Mouse (Mus musculus): ENCODE data around the gene Fyb. TPM values are rescaled to one million over a fixed set of nuclear protein-coding genes. Genes with fewer than 3 reads are reported as not detected.
A peak's percentile ranks its signal among the peaks of the same experiment; 100 is the strongest.

Fyb gene
- polyA plus RNA-seq, 1 experiment, result 190 TPM

DNA sequence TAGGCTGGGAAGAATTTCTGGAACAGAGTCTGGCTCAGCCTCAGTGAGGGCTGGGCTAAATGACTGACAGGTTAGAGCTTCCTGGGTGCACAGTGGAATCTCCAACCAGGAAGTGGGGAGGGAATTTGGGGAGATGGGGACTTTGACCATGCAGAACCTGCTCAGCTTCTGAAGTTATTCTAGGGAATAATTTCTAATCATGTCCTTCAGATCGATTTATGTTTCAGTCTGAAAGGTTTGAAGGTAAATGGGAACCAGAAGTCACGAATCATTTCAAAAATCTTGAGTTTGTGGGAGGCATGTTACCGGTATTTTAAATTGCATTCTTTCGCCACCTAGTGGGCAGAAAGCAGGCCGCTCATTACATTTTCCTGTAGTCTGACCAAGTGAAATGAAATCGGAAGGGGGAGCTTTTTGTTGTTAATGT is 103.0 kb downstream of the Fyb start:
- H3K36me3 ChIP-seq (ENCODE audit: control insufficient read depth, insufficient read depth), result no peaks in the 10 kb centered on the region
- H3K4me3 ChIP-seq (ENCODE audit: insufficient read depth, poor library complexity, severe bottlenecking), result no peak overlapping the region
- H3ac ChIP-seq (ENCODE audit: control insufficient read depth, insufficient read length, low read depth), result no peak overlapping the region
- H3K79me3 ChIP-seq (ENCODE audit: low read depth), result no peaks in the 10 kb centered on the region
- TF ChIP-seq MYOG (IDR thresholded peaks at IDR 0.05; ENCODE audit: control insufficient read depth, extremely low read depth, insufficient read length) (no peak), FOSL1 (IDR thresholded peaks at IDR 0.05; ENCODE audit: insufficient read depth, low read length, poor library complexity, severe bottlenecking) (no peak), CEBPB (IDR thresholded peaks at IDR 0.05; ENCODE audit: low read depth) (no peak), MYOD1 (IDR thresholded peaks at IDR 0.05; ENCODE audit: control insufficient read depth, insufficient read length, low read depth) (no peak), USF1 (IDR thresholded peaks at IDR 0.05; ENCODE audit: low read depth) (no peak), CTCF (IDR thresholded peaks at IDR 0.05; ENCODE audit: control insufficient read depth, insufficient read depth, insufficient read length) (no peak), MAX (IDR thresholded peaks at IDR 0.05) (no peak)
- H3K27me3 ChIP-seq (ENCODE audit: control insufficient read depth, insufficient read depth, insufficient read length), result no peaks in the 10 kb centered on the region
- no peaks in the 10 kb centered on the region for H3K79me2 ChIP-seq (ENCODE audit: control insufficient read depth, insufficient read depth)

DNA sequence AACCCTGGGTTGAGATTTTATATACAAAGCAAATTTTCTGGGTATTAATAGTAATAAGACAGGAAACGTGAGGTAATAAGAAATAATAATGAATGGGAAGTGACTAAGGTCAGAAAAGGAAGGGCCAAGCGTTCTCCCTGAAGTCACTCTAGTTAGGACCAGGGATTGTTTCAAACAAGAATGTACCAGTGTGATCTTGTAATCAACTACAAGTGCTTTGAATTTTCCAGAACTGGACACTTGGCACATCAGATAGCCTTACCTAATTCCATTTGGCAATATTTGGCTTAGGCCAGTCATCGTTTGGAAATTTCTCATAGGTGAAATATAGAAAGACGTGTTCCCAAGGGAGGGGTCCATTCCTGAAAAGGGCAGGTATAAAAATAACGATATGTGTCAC is 103.5 kb downstream of the Fyb start:
- Histone ChIP-seq H3K4me3 (ENCODE audit: insufficient read depth, poor library complexity, severe bottlenecking) (no peak overlapping the region), H3K79me3 (ENCODE audit: low read depth) (no peaks in the 10 kb centered on the region), H3ac (ENCODE audit: control insufficient read depth, insufficient read length, low read depth) (no peak overlapping the region), H3K36me3 (ENCODE audit: control insufficient read depth, insufficient read depth) (no peaks in the 10 kb centered on the region), H3K27me3 (ENCODE audit: control insufficient read depth, insufficient read depth, insufficient read length) (no peaks in the 10 kb centered on the region), H3K79me2 (ENCODE audit: control insufficient read depth, insufficient read depth) (no peaks in the 10 kb centered on the region)
- TF ChIP-seq CTCF (IDR thresholded peaks at IDR 0.05; ENCODE audit: control insufficient read depth, insufficient read depth, insufficient read length) (no peak), CEBPB (IDR thresholded peaks at IDR 0.05; ENCODE audit: low read depth) (no peak), MAX (IDR thresholded peaks at IDR 0.05) (no peak), USF1 (IDR thresholded peaks at IDR 0.05; ENCODE audit: low read depth) (no peak), MYOD1 (IDR thresholded peaks at IDR 0.05; ENCODE audit: control insufficient read depth, insufficient read length, low read depth) (no peak), MYOG (IDR thresholded peaks at IDR 0.05; ENCODE audit: control insufficient read depth, extremely low read depth, insufficient read length) (no peak), FOSL1 (IDR thresholded peaks at IDR 0.05; ENCODE audit: insufficient read depth, low read length, poor library complexity, severe bottlenecking) (no peak)

DNA sequence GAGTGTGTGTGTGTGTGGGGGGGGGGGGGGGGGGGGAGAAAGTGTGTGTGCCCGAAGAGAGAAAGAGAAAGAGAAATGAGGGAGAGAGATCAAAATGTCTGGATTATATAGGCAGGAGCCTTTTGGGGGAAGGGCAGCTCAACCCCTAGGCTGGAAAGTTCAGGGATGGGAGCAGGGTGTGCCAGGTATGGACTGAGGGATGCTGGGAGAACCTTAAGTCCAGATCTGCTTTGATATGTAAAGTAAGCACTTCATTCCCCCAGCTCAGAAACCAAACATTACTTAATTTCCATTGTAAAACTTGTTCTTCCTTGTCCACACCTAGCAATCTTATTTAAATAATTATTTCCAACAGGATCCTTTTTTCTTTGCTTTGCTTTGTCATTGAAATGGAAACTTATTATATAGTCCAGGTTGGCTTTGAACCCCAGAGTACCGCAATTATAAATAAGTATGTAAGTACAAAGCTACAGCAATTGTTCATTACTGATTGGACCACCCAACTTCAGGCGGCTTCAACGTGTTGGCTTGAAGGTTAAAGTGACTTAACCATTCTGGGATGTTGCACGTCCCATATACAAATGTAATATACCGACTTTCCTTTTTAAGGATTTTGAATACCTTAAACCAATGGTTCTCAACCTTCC is 105.9 kb downstream of the Fyb start:
- TF ChIP-seq MAX (IDR thresholded peaks at IDR 0.05) (no peak), CEBPB (IDR thresholded peaks at IDR 0.05; ENCODE audit: low read depth) (no peak), CTCF (IDR thresholded peaks at IDR 0.05; ENCODE audit: control insufficient read depth, insufficient read depth, insufficient read length) (no peak), USF1 (IDR thresholded peaks at IDR 0.05; ENCODE audit: low read depth) (no peak), FOSL1 (IDR thresholded peaks at IDR 0.05; ENCODE audit: insufficient read depth, low read length, poor library complexity, severe bottlenecking) (no peak), MYOG (IDR thresholded peaks at IDR 0.05; ENCODE audit: control insufficient read depth, extremely low read depth, insufficient read length) (no peak), MYOD1 (IDR thresholded peaks at IDR 0.05; ENCODE audit: control insufficient read depth, insufficient read length, low read depth) (no peak)
- no peaks in the 10 kb centered on the region for H3K36me3 ChIP-seq (ENCODE audit: control insufficient read depth, insufficient read depth)
- H3K27me3 ChIP-seq (ENCODE audit: control insufficient read depth, insufficient read depth, insufficient read length), result no peaks in the 10 kb centered on the region
- no peak overlapping the region for H3K4me3 ChIP-seq (ENCODE audit: insufficient read depth, poor library complexity, severe bottlenecking)
- H3ac ChIP-seq (ENCODE audit: control insufficient read depth, insufficient read length, low read depth), result no peak overlapping the region
- H3K79me3 ChIP-seq (ENCODE audit: low read depth), result no peaks in the 10 kb centered on the region
- H3K79me2 ChIP-seq (ENCODE audit: control insufficient read depth, insufficient read depth), result no peaks in the 10 kb centered on the region

DNA sequence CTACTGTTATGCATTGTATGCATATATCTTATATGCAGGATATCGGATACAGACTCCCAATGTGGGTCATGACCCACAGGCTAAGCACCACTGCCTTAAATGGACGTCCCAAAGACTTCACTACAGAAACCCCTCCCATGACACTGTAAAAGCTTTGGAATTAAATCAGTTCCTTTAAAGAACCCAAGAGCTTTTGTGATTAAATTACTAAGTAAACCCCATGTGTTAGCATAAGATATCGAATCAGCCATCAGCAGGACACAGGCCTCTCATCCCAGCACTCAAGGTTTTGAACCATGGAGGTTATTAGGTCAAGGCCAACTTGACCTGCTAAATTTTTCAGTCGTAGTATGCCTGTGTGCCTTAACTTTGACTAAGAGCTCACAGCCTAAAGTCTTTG is 106.5 kb downstream of the Fyb start:
- no peaks in the 10 kb centered on the region for H3K79me2 ChIP-seq (ENCODE audit: control insufficient read depth, insufficient read depth)
- no peaks in the 10 kb centered on the region for H3K27me3 ChIP-seq (ENCODE audit: control insufficient read depth, insufficient read depth, insufficient read length)
- H3K4me3 ChIP-seq (ENCODE audit: insufficient read depth, poor library complexity, severe bottlenecking), result no peak overlapping the region
- TF ChIP-seq CEBPB (IDR thresholded peaks at IDR 0.05; ENCODE audit: low read depth) (no peak), MYOD1 (IDR thresholded peaks at IDR 0.05; ENCODE audit: control insufficient read depth, insufficient read length, low read depth) (no peak), CTCF (IDR thresholded peaks at IDR 0.05; ENCODE audit: control insufficient read depth, insufficient read depth, insufficient read length) (no peak), MYOG (IDR thresholded peaks at IDR 0.05; ENCODE audit: control insufficient read depth, extremely low read depth, insufficient read length) (no peak), FOSL1 (IDR thresholded peaks at IDR 0.05; ENCODE audit: insufficient read depth, low read length, poor library complexity, severe bottlenecking) (no peak), USF1 (IDR thresholded peaks at IDR 0.05; ENCODE audit: low read depth) (no peak), MAX (IDR thresholded peaks at IDR 0.05) (no peak)
- no peak overlapping the region for H3ac ChIP-seq (ENCODE audit: control insufficient read depth, insufficient read length, low read depth)
- no peaks in the 10 kb centered on the region for H3K36me3 ChIP-seq (ENCODE audit: control insufficient read depth, insufficient read depth)
- no peaks in the 10 kb centered on the region for H3K79me3 ChIP-seq (ENCODE audit: low read depth)

DNA sequence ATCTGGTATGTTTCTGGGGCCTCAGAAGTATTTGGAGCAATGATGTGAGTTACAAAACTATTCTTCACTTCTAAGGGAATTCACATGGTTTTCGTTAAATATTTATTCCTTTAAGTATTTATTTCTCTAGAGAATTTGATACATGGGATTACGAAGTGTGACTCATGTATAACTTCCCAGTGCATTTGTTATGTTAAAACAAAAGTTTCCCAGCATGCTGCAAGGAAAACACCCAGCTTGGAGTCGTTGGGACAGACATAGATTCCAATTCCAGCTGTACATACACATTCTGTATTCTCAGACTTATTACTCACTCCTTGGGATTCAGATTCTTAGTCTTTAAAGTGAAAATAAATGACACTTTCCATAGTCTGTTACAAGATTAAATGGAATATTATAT is 112.8 kb downstream of the Fyb start:
- H3K79me2 ChIP-seq (ENCODE audit: control insufficient read depth, insufficient read depth), result no peaks in the 10 kb centered on the region
- TF ChIP-seq MYOD1 (IDR thresholded peaks at IDR 0.05; ENCODE audit: control insufficient read depth, insufficient read length, low read depth) (peak; percentile 9), MYOG (IDR thresholded peaks at IDR 0.05; ENCODE audit: control insufficient read depth, extremely low read depth, insufficient read length) (no peak), FOSL1 (IDR thresholded peaks at IDR 0.05; ENCODE audit: insufficient read depth, low read length, poor library complexity, severe bottlenecking) (no peak), USF1 (IDR thresholded peaks at IDR 0.05; ENCODE audit: low read depth) (no peak), MAX (IDR thresholded peaks at IDR 0.05) (no peak), CTCF (IDR thresholded peaks at IDR 0.05; ENCODE audit: control insufficient read depth, insufficient read depth, insufficient read length) (no peak), CEBPB (IDR thresholded peaks at IDR 0.05; ENCODE audit: low read depth) (no peak)
- no peaks in the 10 kb centered on the region for H3K36me3 ChIP-seq (ENCODE audit: control insufficient read depth, insufficient read depth)
- H3ac ChIP-seq (ENCODE audit: control insufficient read depth, insufficient read length, low read depth), result no peak overlapping the region
- no peak overlapping the region for H3K4me3 ChIP-seq (ENCODE audit: insufficient read depth, poor library complexity, severe bottlenecking)
- no peaks in the 10 kb centered on the region for H3K79me3 ChIP-seq (ENCODE audit: low read depth)
- H3K27me3 ChIP-seq (ENCODE audit: control insufficient read depth, insufficient read depth, insufficient read length), result no peaks in the 10 kb centered on the region
